Mouse (Mus musculus): ENCODE measurements around the gene Utp6.
"Not testable (repeated sequence)": the region's sequence is repeated elsewhere in the genome, so short reads cannot be mapped to it uniquely, and the experiment has no call there.

The Utp6 gene

DNA sequence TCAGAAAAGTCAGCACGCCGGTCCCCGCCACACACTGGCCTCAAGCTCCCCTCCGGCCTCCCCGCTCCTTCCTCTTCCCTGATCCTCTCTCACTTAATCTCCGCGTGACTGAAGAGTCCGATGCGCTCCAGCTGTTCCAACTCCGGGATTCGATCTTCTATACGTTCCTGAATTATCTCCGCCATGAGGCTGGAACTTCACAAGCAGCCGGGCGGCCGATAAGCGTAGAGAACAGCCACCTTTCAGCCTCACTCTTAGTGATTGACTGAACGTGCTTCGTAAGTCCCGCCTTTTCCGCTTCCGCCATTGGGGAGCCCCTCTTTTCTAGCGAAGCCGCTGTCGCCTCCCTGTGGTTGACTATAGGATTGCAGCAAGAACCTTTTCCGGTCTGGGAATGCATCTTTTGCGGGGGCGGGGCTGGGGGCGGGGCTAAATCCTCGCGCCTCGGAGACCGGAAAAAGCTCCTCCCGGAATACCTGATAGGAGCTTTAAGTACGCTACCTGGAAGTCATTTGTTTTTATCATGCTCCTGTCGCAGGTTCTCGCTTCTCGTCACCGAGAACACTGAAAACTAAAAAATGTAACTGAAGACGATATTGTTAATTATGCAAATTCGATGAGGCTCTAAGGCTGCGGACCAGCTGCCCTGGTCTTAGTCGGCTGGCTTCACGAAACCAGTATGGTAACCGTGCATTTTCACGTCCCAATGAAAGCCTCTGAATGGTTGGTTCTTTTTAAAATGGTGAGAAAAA lies at the start of gene Utp6:
Gene Utp6 (minus strand): TSS at position 266 of the 752 bp plus-strand sequence.
- DNase-seq (ENCODE audit: extremely low read depth, low read depth), result peak; percentile 94

DNA sequence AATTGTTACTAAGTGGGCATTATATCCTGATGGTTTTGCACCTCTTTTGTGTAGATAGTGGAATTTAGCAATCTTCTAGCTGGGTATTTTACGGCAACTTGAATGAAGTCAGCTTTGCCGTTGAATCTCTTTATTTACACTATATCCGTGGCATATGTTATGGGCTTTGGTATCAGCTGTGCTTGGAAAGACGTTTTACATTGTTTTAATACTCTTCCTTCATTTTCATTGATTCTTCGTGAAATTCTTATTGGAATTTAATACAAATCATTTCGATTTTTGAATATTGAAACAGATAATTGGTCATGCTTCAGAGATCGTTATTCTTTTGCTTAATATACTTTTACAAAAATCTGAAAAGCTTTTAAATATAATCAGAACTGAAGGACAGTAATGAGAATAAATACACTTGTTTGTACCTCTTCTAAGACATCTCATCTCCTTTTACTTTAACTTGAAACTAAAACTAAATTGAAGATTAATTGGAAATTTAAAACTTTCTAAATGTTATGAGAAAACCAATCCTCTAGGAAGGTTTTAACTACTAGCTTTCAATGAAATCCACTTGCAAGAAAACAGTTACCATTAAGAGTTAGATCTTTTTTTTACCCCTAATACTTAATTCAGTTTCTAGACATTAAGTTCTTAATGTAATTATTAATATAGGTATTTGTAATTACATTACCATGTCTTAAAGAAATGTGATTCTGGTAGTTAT lies 32.2 kb upstream of the Utp6 start:
- peak; percentile 14 for DNase-seq (ENCODE audit: extremely low read depth, low read depth)

DNA sequence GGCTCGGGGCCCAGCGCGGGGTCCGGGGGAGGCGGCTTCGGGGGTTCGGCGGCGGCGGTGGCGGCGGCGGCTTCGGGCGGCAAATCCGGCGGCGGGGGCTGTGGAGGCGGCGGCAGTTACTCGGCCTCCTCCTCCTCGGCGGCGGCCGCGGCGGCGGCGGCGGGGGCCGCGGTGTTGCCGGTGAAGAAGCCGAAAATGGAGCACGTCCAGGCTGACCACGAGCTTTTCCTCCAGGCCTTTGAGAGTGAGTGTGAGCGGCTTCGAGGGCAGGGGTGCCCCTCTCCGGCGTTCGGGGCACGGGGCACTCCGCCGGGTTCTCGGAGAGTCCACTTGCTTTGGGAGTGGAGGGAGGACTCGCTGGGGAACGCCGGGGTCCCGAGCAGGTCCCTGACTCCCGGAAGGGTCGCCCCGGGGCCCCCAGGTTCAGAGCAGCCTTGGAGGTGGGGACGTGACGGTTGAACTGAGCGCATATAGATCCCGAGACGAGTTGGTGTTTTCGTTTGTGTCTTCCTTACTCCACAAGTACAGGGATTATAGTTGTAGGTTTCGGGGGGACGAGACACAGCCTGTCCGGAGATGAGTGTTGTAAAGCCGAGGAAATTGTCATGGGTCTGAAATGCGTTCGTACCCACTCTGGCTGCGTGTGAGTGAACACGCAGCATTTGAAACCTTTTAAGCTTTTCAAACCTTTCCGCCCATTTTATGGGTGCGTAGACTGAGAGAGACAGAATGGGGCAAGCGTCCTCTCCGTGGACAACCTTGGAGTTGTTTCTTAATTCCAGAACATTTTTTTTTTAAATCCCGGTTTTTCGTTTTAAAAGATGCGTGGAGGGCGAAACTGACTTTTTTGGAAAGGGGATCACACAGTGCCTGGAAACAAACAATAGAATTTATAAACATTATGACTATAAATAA lies 31.4 kb upstream of the Utp6 start:
- DNase-seq (ENCODE audit: extremely low read depth, low read depth), result peak; percentile 35

DNA sequence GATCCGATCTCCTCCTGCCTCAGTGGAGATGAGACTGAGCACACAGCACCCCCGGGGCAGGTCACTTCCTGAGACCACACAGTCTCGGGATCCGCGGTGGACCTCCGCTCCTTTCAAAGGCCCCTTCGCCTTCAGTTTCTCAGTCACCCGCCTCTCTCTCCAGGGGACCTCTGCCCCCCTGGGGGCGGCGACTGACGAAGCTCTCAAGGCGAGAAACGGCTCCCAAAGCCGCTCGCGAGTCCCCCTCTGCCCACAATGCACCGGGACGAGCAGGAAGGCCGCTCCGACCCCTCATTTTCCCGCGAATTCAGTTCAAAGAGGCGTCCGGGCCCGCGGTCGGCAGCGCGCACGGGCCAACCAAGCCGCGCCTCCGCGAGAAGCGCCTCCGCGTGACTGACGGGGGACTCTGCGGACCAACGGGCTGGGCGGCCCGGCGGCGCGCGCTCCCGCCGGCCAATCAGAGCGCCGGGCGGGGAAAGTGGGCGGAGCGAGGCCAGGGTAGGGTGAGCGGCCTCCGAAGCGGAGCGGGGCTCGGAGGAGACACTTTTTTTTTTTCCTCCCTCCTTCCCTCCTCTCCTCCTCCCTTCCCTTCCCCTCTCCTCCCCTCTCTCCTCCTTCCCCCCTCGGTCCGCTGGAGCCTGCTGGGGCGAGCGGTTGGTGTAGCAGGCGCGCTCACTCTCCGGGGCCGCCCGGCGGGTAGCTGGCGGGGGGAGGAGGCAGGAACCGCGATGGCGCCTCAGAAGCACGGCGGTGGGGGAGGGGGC lies 30.6 kb upstream of the Utp6 start, which contains the start of gene Suz12:
Gene Suz12 (plus strand): TSS at position 515 of the 764 bp plus-strand sequence.
- peak; percentile 88 for DNase-seq (ENCODE audit: extremely low read depth, low read depth)

DNA sequence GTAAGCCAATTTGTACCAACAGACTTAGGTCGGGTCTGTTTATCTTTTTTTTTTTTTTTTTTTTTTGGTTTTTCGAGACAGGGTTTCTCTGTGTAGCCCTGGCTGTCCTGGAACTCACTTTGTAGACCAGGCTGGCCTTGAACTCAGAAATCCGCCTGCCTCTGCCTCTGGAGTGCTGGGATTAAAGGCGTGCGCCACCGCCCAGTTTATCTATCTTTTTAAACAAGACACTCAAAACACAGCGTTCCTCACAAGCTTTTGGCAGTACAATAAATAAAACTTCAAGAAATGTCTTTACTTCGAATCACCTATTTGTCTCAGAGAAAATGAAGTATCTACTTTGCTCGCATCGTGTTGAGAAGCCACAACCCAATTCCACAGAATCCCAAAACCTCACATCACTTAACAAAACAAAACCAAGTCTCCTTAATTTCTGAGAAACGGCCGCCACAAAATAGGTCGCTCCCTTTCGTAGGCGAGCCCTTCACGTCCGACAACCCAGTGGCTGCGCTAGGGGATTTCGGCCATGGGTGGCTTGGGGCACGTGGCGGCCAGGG lies 29.9 kb upstream of the Utp6 start:
- peak; percentile 26 for DNase-seq (ENCODE audit: extremely low read depth, low read depth)

DNA sequence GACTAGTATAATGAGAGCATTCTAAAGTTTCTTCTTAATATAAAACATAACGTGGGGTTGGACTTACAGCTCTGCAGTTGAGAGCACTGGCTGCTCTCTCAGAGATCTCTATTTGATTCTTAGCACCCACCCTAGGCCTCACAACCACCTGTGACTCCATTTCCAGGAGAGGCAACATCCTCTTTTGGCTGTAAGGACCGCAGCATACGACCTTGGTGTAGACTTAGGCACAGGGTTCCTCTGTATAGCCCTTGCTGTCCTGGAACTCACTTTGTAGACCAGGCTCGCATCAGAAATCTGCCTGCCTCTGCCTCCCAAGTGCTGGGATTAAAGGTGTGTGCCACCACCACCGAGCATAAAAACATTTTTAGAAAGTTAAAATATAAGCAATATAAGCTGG lies 29.4 kb upstream of the Utp6 start:
- DNase-seq (ENCODE audit: extremely low read depth, low read depth), result no peak

DNA sequence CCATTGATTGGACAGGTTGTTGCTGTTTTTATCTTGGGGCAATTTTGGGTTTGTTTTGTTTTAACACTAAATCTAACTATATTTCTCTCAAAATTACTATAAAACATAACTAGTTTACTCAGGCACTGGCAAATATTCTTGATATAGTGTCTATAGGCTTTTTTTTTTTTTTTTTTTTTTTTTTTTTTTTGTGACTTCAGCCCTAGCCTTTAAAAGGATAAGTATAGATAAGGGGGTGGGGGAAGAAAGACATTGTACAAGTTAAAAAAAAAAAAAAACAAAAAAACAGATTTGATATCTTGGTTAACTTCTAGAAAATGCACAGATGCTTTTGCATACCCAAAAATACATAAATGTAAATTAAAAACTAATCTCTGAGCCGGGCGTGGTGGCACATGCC lies 27.9 kb upstream of the Utp6 start:
- no peak for DNase-seq (ENCODE audit: extremely low read depth, low read depth)

DNA sequence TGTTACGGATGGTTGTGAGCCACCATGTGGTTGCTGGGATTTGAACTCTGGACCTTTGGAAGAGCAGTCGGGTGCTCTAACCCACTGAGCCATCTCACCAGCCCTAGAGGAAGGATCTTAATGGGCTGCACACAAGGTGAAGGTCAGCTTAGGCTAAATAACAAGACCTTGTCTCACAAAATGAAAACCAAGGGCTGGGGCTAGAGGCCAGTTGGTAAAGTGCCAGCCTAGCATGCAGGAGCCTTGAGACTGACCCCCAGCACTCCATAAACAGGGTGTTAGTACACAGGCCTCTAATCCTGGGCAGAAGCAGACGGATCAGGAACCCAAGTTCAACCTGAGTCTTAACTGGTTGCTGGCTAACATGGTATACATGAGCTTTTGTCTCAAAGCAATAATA lies 25.7 kb upstream of the Utp6 start:
- DNase-seq (ENCODE audit: extremely low read depth, low read depth), result no peak

DNA sequence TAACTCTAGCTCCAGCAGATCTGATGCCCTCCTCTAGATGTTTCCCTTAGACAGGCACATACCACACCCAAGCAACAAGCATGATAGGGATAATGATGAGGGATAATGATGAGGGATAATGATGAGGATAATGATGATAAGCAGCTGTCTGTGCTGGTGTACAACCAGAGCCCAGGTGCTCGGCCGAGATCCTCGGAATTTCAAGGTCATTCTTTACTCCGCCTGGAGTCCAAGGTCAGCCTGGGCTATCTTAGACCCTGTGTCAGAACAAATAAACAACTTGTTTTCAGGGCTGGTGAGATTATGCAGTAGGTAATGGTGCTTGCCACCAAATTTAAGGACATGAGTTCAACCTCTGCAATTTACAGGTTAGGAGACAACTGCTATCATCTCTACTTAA lies 24.7 kb upstream of the Utp6 start:
- DNase-seq (ENCODE audit: extremely low read depth, low read depth), result no peak

DNA sequence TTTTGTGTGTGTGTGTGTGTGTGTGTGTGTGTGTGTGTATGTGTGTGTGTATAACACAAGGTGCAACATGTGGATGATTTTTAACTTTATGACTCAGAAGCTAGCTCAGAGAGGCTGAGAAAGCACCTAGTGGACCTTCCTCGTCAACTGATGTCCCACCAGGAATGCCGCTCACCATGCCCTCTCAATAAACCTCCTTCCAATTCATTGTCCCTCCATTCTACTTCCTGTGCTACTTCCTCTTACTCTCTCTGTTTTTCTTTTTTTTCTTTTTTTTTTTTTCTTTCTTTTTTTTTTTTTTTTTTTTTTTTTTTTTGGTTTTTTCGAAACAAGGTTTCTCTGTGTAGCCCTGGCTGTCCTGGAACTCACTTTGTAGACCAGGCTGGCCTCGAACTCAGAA lies 15.6 kb upstream of the Utp6 start:
- not testable (repeated sequence) for DNase-seq (ENCODE audit: extremely low read depth, low read depth)

DNA sequence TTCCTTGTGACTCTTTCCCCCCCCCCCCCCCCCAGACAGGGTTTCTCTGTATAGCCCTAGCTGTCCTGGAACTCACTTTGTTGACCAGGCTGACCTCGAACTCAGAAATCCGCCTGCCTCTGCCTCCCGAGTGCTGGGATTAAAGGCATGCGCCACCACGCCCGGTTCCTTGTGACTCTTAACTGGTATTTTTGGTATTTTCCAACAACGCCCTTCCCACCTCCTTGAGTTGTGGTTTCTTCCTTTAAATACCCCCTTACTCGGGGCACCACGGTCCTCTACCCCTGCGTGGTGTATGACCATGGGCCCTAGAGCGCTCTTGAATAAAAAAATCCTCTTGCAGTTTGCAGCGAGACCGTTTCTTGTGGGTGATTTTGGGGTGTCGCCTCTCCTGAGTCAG lies 14.9 kb upstream of the Utp6 start:
- not testable (repeated sequence) for DNase-seq (ENCODE audit: extremely low read depth, low read depth)

DNA sequence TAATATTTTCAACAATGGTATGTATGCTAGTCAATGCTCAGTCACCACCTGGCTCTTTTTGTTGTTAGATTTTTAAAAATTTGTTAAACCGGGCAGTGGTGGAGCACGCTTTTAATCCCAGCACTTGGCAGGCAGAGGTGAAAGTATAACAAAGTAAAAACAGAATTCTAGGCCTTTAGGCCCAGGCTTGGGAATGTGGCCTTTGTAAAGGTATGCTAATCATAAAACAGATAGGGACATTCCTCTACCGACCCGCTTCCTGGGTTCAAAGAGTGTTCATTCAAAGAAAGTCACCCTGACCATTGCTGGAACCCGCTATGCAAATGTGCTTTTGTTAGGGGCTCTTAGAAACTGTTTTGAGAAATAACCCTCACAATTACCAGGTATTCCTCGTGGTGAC lies 14.5 kb upstream of the Utp6 start:
- not testable (repeated sequence) for DNase-seq (ENCODE audit: extremely low read depth, low read depth)

DNA sequence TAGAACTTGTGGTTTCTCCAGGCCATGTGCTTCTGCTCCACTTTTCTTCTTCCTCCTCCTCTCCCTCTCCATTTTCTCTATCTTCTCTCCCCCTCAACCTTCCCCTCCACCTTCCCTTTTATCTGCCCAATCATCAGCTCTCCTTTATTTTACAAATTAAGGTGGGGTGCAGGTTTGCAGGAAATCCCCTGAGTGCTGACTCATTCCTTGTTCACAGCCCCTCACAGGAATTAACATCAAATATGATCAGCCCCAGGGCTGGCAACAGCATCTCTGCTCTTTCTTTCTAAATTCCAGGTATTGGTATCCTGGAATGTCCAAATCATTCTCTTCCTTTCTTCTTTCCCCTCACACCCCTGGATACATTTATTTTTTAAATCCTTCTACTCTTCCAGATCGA lies 14.0 kb upstream of the Utp6 start:
- no peak for DNase-seq (ENCODE audit: extremely low read depth, low read depth)

DNA sequence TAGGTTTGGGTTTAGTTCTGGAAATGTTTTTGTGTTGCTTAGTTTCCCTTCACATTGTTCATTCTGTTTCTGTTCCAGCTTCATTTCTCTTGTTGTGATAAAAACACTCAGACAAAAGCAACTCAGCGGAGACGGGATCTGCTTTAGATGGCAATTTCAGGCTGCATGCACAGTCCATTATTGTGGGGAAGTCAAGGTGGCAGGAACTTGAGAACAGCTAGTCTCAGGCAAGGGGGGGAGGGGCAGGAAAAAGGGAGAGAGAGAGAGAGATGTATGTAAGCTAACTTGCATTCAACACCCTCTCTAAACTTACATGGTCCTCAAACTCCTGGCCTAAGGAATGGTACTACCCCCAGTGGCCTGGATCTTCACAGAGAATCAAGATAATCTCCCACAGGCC lies 13.2 kb upstream of the Utp6 start:
- DNase-seq (ENCODE audit: extremely low read depth, low read depth), result no peak

DNA sequence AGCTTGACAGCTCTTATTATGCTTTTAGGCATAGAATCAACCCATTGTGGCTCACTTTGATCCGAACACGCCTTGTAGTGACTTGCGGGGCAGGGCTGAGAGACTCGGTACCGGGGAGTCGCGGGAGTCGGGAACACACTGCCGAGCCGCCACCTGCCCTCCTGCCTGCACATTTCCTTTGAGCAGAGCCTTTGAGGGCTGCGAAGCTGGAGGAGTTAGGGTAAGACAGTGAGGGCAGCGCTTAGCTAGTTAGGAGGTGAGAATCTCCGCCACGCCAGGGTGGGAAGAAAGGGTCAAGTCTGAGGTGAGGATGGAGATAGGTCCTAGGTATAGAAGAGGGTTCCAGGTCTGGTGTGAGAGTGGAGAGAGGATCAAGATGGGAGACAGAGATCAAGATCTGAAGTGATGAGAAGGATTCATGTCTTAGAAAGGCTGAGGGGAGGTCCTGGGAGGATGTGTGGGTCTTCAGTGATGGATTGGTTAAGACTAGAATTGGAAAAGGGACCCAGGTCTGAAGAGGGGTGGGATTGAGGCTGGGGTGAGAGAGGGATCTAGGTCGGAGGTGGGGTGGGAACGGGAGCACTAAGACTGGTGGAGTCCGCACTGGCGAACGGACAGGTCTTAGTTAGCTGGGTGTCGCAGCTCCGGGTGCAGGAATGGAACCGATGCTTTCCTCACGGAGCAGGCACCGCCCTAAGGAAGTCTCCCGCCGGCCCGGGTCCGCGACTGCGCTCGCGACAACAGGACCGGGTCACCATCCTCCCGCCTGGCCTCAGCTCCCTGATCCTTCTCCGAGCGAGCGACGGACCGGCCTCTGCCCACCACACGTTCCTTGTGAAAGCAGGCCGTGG lies 11.7 kb upstream of the Utp6 start:
- DNase-seq (ENCODE audit: extremely low read depth, low read depth), result no peak

DNA sequence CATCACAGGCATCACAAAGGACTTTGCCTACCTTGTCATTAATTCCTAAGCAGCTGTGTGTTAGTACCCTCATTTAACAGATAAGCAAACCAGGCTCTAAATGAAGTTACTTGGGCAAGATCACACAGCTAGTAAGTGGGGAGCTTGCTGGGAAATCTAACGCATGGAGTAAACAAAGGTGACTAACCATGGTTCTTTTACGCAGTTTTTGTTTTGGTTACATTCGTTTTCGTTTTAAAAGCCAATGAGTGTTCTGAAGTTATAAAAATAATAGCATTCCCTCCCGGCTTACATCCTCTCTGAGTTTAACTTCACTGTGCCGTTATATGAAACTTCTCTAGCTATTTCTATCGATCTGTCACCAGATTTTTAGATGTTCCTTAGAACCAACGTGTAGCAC lies 10.9 kb upstream of the Utp6 start:
- no peak for DNase-seq (ENCODE audit: extremely low read depth, low read depth)

DNA sequence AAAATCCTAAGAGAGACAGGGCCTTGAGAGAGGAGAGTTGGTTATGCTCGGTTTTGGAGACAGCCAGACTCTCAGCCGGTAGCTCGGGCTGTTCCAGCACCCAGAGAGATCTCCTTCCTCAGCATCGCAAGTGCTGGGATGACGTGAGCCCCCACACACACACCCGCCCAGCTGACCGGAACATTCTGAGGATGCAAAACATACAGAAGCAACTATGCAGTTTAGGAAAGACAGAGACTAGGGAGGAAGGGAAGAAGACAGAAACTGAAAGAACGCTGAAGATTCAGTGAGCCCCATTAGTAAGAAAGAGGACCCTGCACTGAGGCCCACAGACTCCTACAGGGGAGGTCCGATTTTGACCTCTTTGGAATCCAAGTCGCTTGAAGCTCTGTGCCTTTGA lies 5.6 kb upstream of the Utp6 start:
- DNase-seq (ENCODE audit: extremely low read depth, low read depth), result no peak

DNA sequence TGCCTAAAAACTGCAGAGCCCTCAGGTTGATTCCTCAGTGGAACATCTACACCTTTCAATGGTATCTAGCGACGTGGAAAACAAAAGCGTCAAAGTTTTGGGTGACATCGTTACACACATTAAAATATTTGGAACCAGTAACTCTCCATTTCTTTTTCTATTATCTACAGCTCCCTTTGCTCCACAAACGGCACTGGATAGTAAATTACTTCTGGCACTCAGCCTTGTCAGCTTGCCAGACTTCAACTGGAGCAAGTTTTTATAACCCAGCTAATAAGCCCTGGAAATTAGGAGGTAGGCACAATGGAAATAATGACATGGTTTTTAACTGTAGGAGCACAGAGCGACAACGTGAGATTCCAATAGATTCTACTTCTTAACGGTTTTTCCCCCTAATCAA lies 3.7 kb upstream of the Utp6 start:
- no peak for DNase-seq (ENCODE audit: extremely low read depth, low read depth)

DNA sequence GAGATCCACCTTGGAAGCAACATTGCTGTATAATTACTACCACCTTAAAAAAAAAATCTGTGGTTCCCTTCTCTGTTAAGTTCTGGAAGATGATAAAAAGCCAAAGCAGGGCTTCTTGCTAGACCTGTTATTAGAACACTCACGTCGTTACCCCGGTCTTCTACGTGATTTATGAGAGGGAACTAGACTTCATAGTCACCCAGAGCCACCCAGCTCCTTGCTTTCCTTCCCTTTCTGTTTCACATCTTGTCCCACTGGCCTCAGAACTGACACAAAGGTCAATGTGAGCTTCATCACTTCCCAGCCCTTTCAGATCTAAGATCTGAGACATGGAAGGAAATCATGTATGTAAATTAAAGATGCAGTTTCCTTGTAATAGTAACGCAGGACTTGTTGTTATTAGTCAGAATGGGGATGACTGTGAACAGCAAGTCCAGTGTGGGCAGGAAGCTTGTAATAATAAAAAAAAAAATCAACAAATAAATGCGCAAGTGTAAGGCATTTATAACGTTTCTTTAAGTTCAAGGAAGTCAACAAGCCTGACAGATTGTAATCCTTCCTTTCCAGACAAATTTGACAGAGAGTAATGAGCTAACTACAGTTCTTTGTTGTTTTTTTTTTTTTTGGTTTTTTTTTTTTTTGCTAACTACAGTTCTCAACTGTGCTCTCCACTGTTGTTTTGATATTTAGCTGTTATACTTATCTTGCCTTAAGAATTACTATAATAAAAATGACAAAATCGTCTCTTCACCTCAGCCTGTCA lies 1.2 kb upstream of the Utp6 start:
- DNase-seq (ENCODE audit: extremely low read depth, low read depth), result peak; percentile 53

All from MEL-GATA-1-ER (cell line).